Mouse (Mus musculus) lung, postnatal 0 days (tissue): ENCODE data around the gene Hmgn2. TPM values are rescaled to one million over a fixed set of nuclear protein-coding genes. Genes with fewer than 3 reads are reported as not detected.

Experiments
- ATAC-seq: fragments of 200-750 bp; cut with Nextera tagmentation; 2 replicates; pipeline ENCODE4 v1.8.0; 2017; ENCODE audit warnings: moderate library complexity
- DNase-seq: peaks from one replicate; pipeline ENCODE4 v3.0.0-alpha.2; 2016; ENCODE audit warnings: low spot score
- H3K27ac ChIP-seq: fragments of 300-500 bp; sonication (generic); 2 replicates; pipeline ENCODE4 v1.5.1; 2014; ENCODE audit warnings: antibody characterized with exemption, mild to moderate bottlenecking, low read length, mixed read lengths
- H3K27me3 ChIP-seq: fragments of 300-500 bp; sonication (generic); replicated peaks from 2 replicates; pipeline ENCODE4 v1.6.1; 2014; ENCODE audit warnings: low read length, mixed read lengths; ENCODE audit not compliant: insufficient read depth
- H3K36me3 ChIP-seq: fragments of 300-500 bp; sonication (generic); 2 replicates; pipeline ENCODE4 v1.6.1; 2014; ENCODE audit warnings: low read length, mixed read lengths; ENCODE audit not compliant: insufficient read depth
- H3K4me1 ChIP-seq: fragments of 300-500 bp; sonication (generic); 2 replicates; pipeline ENCODE4 v1.6.1; 2014; ENCODE audit warnings: antibody characterized with exemption, low read depth, low read length, mixed read lengths; ENCODE audit not compliant: insufficient read depth
- H3K4me2 ChIP-seq: fragments of 300-500 bp; sonication (generic); replicated peaks from 2 replicates; pipeline ENCODE4 v1.6.1; 2014; ENCODE audit warnings: low read depth, mild to moderate bottlenecking, low read length, moderate library complexity, mixed read lengths
- H3K4me3 ChIP-seq: fragments of 300-500 bp; sonication (generic); 2 replicates; pipeline ENCODE4 v1.5.1; 2014; ENCODE audit warnings: low read depth, low read length
- H3K9ac ChIP-seq: fragments of 300-500 bp; sonication (generic); replicated peaks from 2 replicates; pipeline ENCODE4 v1.6.1; 2014; ENCODE audit warnings: low read depth, mild to moderate bottlenecking
- H3K9me3 ChIP-seq: fragments of 300-500 bp; sonication (generic); 2 replicates; pipeline ENCODE4 v1.6.1; 2016; ENCODE audit warnings: low read length, mixed read lengths
- CTCF ChIP-seq: IDR thresholded peaks from 2 replicates; pipeline ENCODE4 v1.5.1; 2016; ENCODE audit warnings: antibody characterized with exemption, mild to moderate bottlenecking
- EP300 ChIP-seq: IDR thresholded peaks from 2 replicates; pipeline ENCODE4 v1.6.1; 2016; ENCODE audit warnings: antibody characterized with exemption, mild to moderate bottlenecking, control low read depth
- WGBS: fragments of 180-500 bp; shearing (Covaris S2); extraction: QIAGEN DNeasy Blood & Tissue Kit; methylation state at CpG from one replicate; pipeline ENCODE4 v1.1.7; 2014; 5-methylcytosine and 5-hydroxymethylcytosine counted together
- polyA plus RNA-seq: library from polyadenylated mRNA; unstranded; fragments of >200 nt; fragmentation: Nextera tagmentation; extraction: Ambion mirVana; gene quantifications from 2 replicates; pipeline ENCODE4 v1.2.1, GENCODE M21; 2015

Hmgn2 gene
- polyA plus RNA-seq, 1 experiment from 2014 or later: 456 TPM

DNA sequence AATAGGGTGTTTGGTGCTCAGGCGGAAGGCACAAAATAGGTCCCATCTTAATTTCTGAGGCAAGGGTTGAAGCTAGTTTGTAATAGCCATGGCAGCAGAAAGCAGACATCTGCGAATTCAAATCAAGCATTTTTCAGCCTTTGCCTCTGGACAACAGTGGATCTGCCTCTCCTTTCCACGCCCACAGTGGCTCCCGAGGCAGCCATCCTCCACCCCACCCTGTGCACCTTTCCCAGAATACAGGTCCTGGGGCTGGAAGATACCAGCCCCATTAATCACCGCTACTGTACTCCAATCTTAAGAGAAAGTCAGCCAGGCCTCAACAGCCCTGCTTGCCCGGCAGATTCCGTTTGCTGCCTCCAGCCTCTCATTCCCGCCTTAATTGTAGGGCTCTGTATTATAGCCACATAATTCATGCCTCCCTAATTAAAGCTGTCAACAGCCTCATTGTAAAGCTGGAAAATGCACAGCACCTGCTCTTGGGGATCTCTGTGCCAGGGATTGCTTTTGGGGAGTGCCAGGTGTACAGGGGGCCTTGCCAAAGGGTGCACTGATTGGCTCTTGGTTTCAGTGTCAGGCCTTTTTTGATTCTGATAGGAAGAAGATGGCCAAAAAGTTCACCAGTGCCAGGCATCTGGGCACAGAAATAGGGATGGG lies 792 bp upstream of the Hmgn2 start:
- Histone ChIP-seq H3K9me3 (no peaks in the 10 kb centered on the region), H3K27me3 (no peaks in the 10 kb centered on the region), H3K4me3 (no peak overlapping the region), H3K4me2 (no peak overlapping the region), H3K36me3 (no peaks in the 10 kb centered on the region), H3K4me1 (peaks cover 13% of the 10 kb centered on the region; the same call in 1 of the 2 replicates), H3K27ac (no peak overlapping the region), H3K9ac (no peak overlapping the region)
- 71% methylated on average over 8 of the region's 8 CpGs for WGBS
- no peak for DNase-seq
- TF ChIP-seq EP300: no peak
- no peak for TF ChIP-seq CTCF
- ATAC-seq: no peak

- H3K36me3 ChIP-seq: no peaks in the 10 kb centered on the region; the same call in 1 of the 2 replicates
- peak; percentile 84 for ATAC-seq
- peak overlapping the region; percentile 95 for H3K4me3 ChIP-seq
- no peaks in the 10 kb centered on the region for H3K27me3 ChIP-seq
- no peaks in the 10 kb centered on the region for H3K9me3 ChIP-seq
- H3K27ac ChIP-seq: peak overlapping the region; percentile 98
- TF ChIP-seq EP300 (0 out of 2 replicates have a peak, but pooled peaks have one; percentile 29), CTCF (no peak)
- WGBS: 6% methylated on average over 28 of the region's 29 CpGs
- peak overlapping the region; percentile 98 for H3K4me2 ChIP-seq
- peak; percentile 95 for DNase-seq
- peak overlapping the region; percentile 80 for H3K9ac ChIP-seq
- peaks cover 13% of the 10 kb centered on the region; the same call in 1 of the 2 replicates for H3K4me1 ChIP-seq
These were observed 642 bp downstream of the Hmgn2 start for GRCm38 (mm10) chr4:133967866-133968149.

GRCm38 (mm10) chr4:133967138-133967865 lies 1.1 kb downstream of the Hmgn2 start:
- Histone ChIP-seq H3K4me2 (peak overlapping the region; percentile 98), H3K9ac (peak overlapping the region; percentile 80), H3K9me3 (no peaks in the 10 kb centered on the region), H3K27me3 (no peaks in the 10 kb centered on the region), H3K4me3 (peak overlapping the region; percentile 95), H3K4me1 (peaks cover 13% of the 10 kb centered on the region; the same call in 1 of the 2 replicates), H3K27ac (peak overlapping the region; percentile 98), H3K36me3 (no peaks in the 10 kb centered on the region; the same call in 1 of the 2 replicates)
- TF ChIP-seq CTCF (no peak; the same call in none of the 2 replicates), EP300 (no peak)
- WGBS: under 1% methylated on average over 57 of the region's 101 CpGs
- DNase-seq: peak; percentile 97
- peak; percentile 90 for ATAC-seq

- WGBS: 30% methylated on average over 12 of the region's 12 CpGs
- H3K4me2 ChIP-seq: peak overlapping the region; percentile 98
- H3K9me3 ChIP-seq: no peaks in the 10 kb centered on the region
- no peaks in the 10 kb centered on the region; the same call in 1 of the 2 replicates for H3K36me3 ChIP-seq
- no peak overlapping the region for H3K9ac ChIP-seq
- H3K4me1 ChIP-seq: peaks cover 13% of the 10 kb centered on the region; the same call in 1 of the 2 replicates
- no peak overlapping the region for H3K27ac ChIP-seq
- no peak for TF ChIP-seq EP300
- TF ChIP-seq CTCF: no peak
- ATAC-seq (no peak), DNase-seq (peak; percentile 13)
- H3K4me3 ChIP-seq: peak overlapping the region; percentile 95
- H3K27me3 ChIP-seq: no peaks in the 10 kb centered on the region
These were observed 2.0 kb downstream of the Hmgn2 start for GRCm38 (mm10) chr4:133966271-133966940.

- ATAC-seq (no peak), DNase-seq (no peak)
- Histone ChIP-seq H3K27me3 (no peaks in the 10 kb centered on the region), H3K4me2 (no peak overlapping the region), H3K9ac (no peak overlapping the region), H3K4me1 (peaks cover 6% of the 10 kb centered on the region; the same call in 1 of the 2 replicates), H3K9me3 (no peaks in the 10 kb centered on the region), H3K4me3 (no peak overlapping the region), H3K36me3 (no peaks in the 10 kb centered on the region; the same call in 1 of the 2 replicates), H3K27ac (no peak overlapping the region)
- TF ChIP-seq EP300 (no peak), CTCF (no peak)
- WGBS: 76% methylated on average over 7 of the region's 7 CpGs
These were observed 5.9 kb downstream of the Hmgn2 start for GRCm38 (mm10) chr4:133962566-133962965.

- Histone ChIP-seq H3K4me2 (no peak overlapping the region), H3K4me3 (no peak overlapping the region), H3K27me3 (no peaks in the 10 kb centered on the region), H3K9me3 (no peaks in the 10 kb centered on the region), H3K36me3 (no peaks in the 10 kb centered on the region; the same call in 1 of the 2 replicates), H3K27ac (no peak overlapping the region), H3K9ac (no peak overlapping the region), H3K4me1 (no peaks in the 10 kb centered on the region)
- 82% methylated on average over 1 of the region's 1 CpGs for WGBS
- ATAC-seq: no peak
- no peak for DNase-seq
- no peak for TF ChIP-seq CTCF
- no peak for TF ChIP-seq EP300
These were observed 9.6 kb downstream of the Hmgn2 start for GRCm38 (mm10) chr4:133958884-133959283.
